Mouse (Mus musculus) kidney, adult 2 months (tissue): Measurements from ENCODE around the gene Nfasc.

Experiments used
- CTCF ChIP-seq: fragments of 200-500 bp; conservative IDR thresholded peaks from 2 replicates; pipeline ENCODE4 v1.5.1; 2011; ENCODE audit warnings: low read depth, mild to moderate bottlenecking, control low read depth, low read length, moderate library complexity, mixed read lengths; ENCODE audit not compliant: insufficient read depth, insufficient read length
- POLR2A ChIP-seq: fragments of 200-500 bp; IDR thresholded peaks from one replicate; pipeline ENCODE4 v1.6.1; 2011; ENCODE audit warnings: low read depth, low read length, control low read depth

DNA sequence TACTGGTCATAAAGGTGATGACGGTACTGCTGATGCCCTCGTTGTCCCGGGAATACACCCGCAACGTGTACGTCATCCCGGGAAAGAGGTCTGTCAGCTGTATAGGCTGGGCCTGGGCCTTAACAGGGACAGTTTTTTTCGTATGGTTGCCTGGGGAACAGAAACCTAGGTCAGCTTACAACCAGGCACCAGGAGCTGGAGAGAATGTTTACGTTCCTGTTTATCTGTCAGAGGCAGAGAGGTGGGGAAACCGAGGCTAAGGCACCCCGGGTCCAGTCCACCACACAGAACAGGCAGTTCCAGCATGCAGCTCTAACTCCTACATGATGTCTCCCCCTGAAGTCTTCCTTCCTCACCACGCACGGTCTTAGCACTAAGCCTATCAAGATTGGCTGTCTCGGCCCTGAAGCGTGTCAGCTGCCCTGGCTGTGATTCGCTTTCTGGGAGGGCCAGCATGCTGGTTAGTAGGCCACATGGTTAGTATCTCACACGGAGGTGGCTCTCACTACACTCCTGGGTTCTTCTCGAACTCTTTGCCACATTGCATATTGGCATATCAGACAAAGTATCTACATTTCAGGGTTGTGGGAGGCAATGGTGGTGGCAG is 158.5 kb downstream of the Nfasc start:
- TF ChIP-seq CTCF, result no peak
- no peak for TF ChIP-seq POLR2A
